Mouse (Mus musculus) limb, embryonic 12.5 days (tissue): ENCODE data around the gene Nfatc2. TPM values are rescaled to one million over a fixed set of nuclear protein-coding genes. Genes with fewer than 3 reads are reported as not detected.

ENCODE experiments used
- ATAC-seq: fragments of 200-750 bp; cut with Nextera tagmentation; 2 replicates; pipeline ENCODE4 v1.8.0; 2017; ENCODE audit warnings: low read depth, moderate TSS enrichment; ENCODE audit not compliant: insufficient number of reproducible peaks, insufficient read depth, low FRiP score, low TSS enrichment
- H3K27ac ChIP-seq: fragments of 300-500 bp; sonication (generic); 2 replicates; pipeline ENCODE4 v1.5.1; 2016; ENCODE audit warnings: mild to moderate bottlenecking, moderate library complexity
- H3K27me3 ChIP-seq: fragments of 300-500 bp; sonication (generic); 2 replicates; pipeline ENCODE4 v1.6.1; 2016; ENCODE audit warnings: mild to moderate bottlenecking, moderate library complexity
- H3K36me3 ChIP-seq: fragments of 300-500 bp; sonication (generic); 2 replicates; pipeline ENCODE4 v1.6.1; 2016; ENCODE audit warnings: mild to moderate bottlenecking, moderate library complexity
- H3K4me1 ChIP-seq: fragments of 300-500 bp; sonication (generic); replicated peaks from 2 replicates; pipeline ENCODE4 v1.6.1; 2016
- H3K4me2 ChIP-seq: fragments of 300-500 bp; sonication (generic); 2 replicates; pipeline ENCODE4 v1.6.1; 2016; ENCODE audit warnings: mild to moderate bottlenecking, moderate library complexity
- H3K4me3 ChIP-seq: fragments of 300-500 bp; sonication (generic); replicated peaks from 2 replicates; pipeline ENCODE4 v1.5.1; 2016; ENCODE audit warnings: mild to moderate bottlenecking
- H3K9ac ChIP-seq: fragments of 300-500 bp; sonication (generic); replicated peaks from 2 replicates; pipeline ENCODE4 v1.6.1; 2016; ENCODE audit warnings: mild to moderate bottlenecking, moderate library complexity
- H3K9me3 ChIP-seq: fragments of 300-500 bp; sonication (generic); 2 replicates; pipeline ENCODE4 v1.6.1; 2016; ENCODE audit warnings: mild to moderate bottlenecking, moderate library complexity
- WGBS: fragments of 180-500 bp; shearing (Covaris S2); methylation state at CpG from one replicate; pipeline ENCODE4 v1.1.7; 2016; 5-methylcytosine and 5-hydroxymethylcytosine counted together
- polyA plus RNA-seq: library from polyadenylated mRNA; unstranded; fragments of >200 nt; fragmentation: Nextera tagmentation; extraction: Ambion mirVana; gene quantifications from 2 replicates; pipeline ENCODE4 v1.2.1, GENCODE M21; 2016

Nfatc2 gene
- polyA plus RNA-seq, 1 experiment from 2014 or later, result 5.3 TPM

- no peak overlapping the region for H3K27ac ChIP-seq
- 89% methylated on average over 5 of the region's 5 CpGs for WGBS
Observed at GRCm38 (mm10) chr2:168465646-168466045, 135.8 kb downstream of the Nfatc2 start.

GRCm38 (mm10) chr2:168461865-168462264 lies 139.6 kb downstream of the Nfatc2 start:
- Histone ChIP-seq H3K9ac (no peak overlapping the region; the same call in 1 of the 2 replicates), H3K27me3 (no peaks in the 10 kb centered on the region), H3K4me1 (peaks cover 21% of the 10 kb centered on the region), H3K4me2 (no peak overlapping the region), H3K4me3 (no peak overlapping the region), H3K27ac (peak overlapping the region; percentile 78), H3K9me3 (no peaks in the 10 kb centered on the region), H3K36me3 (no peaks in the 10 kb centered on the region)
- no peak for ATAC-seq
- WGBS, result 62% methylated on average over 9 of the region's 9 CpGs

More at GRCm38 (mm10) chr2:168465646-168466045, 135.8 kb downstream of the Nfatc2 start:
- H3K36me3 ChIP-seq, result no peaks in the 10 kb centered on the region
- H3K4me2 ChIP-seq, result no peak overlapping the region
- H3K9me3 ChIP-seq, result no peaks in the 10 kb centered on the region
- peaks cover 18% of the 10 kb centered on the region for H3K4me1 ChIP-seq
- no peak overlapping the region for H3K9ac ChIP-seq
- peaks cover 8% of the 10 kb centered on the region for H3K27me3 ChIP-seq
- no peak for ATAC-seq
- no peak overlapping the region for H3K4me3 ChIP-seq

GRCm38 (mm10) chr2:168459627-168460026 lies 141.8 kb downstream of the Nfatc2 start:
- Histone ChIP-seq H3K27me3 (no peaks in the 10 kb centered on the region), H3K4me3 (no peak overlapping the region), H3K27ac (no peak overlapping the region), H3K36me3 (no peaks in the 10 kb centered on the region), H3K9ac (no peak overlapping the region), H3K4me1 (peaks cover 21% of the 10 kb centered on the region), H3K4me2 (no peak overlapping the region), H3K9me3 (no peaks in the 10 kb centered on the region)
- WGBS, result 71% methylated on average over 5 of the region's 5 CpGs
- ATAC-seq, result no peak

DNA sequence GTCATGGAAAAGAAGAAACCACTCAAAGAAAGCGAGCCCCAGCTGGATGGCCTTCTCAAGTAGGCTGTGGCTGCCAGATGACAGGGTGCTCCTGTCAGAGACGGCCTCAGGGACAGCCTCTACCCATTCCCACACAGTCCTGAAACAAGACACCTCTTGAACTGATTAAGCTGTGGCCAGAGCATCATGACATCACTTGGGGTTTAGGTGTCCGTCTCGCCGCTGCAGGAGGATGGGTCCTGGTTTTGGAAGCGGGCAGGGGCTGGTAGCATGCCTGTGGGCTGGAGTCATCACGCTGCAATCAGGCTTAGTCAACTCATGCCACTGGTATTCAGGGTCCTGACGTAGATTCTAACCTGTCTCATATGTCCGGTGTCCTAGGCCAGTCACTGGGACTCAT lies 142.9 kb downstream of the Nfatc2 start:
- Histone ChIP-seq H3K9ac (no peak overlapping the region), H3K9me3 (no peaks in the 10 kb centered on the region), H3K4me2 (no peak overlapping the region), H3K27ac (no peak overlapping the region), H3K27me3 (no peaks in the 10 kb centered on the region), H3K4me3 (no peak overlapping the region), H3K36me3 (no peaks in the 10 kb centered on the region), H3K4me1 (peaks cover 21% of the 10 kb centered on the region)
- WGBS, result 68% methylated on average over 9 of the region's 9 CpGs
- no peak for ATAC-seq

- peak overlapping the region; percentile 34 for H3K4me2 ChIP-seq
- no peaks in the 10 kb centered on the region for H3K9me3 ChIP-seq
- H3K9ac ChIP-seq, result no peak overlapping the region
- peak overlapping the region; percentile 78 for H3K27ac ChIP-seq
- no peak for ATAC-seq
- 44% methylated on average over 30 of the region's 30 CpGs for WGBS
- H3K4me3 ChIP-seq, result no peak overlapping the region
- H3K36me3 ChIP-seq, result no peaks in the 10 kb centered on the region
- H3K4me1 ChIP-seq, result peaks cover 30% of the 10 kb centered on the region
- H3K27me3 ChIP-seq, result 0 out of 2 replicates have a peak, but pooled peaks cover 3% of the 10 kb centered on the region
Observed at GRCm38 (mm10) chr2:168451714-168452708, 149.4 kb downstream of the Nfatc2 start.

GRCm38 (mm10) chr2:168450977-168451376 lies 150.5 kb downstream of the Nfatc2 start:
- Histone ChIP-seq H3K9ac (no peak overlapping the region), H3K36me3 (no peaks in the 10 kb centered on the region), H3K4me1 (peaks cover 30% of the 10 kb centered on the region), H3K4me2 (no peak overlapping the region), H3K27ac (no peak overlapping the region), H3K27me3 (0 out of 2 replicates have a peak, but pooled peaks cover 3% of the 10 kb centered on the region), H3K4me3 (no peak overlapping the region), H3K9me3 (no peaks in the 10 kb centered on the region)
- no peak for ATAC-seq
- 14% methylated on average over 3 of the region's 3 CpGs for WGBS

DNA sequence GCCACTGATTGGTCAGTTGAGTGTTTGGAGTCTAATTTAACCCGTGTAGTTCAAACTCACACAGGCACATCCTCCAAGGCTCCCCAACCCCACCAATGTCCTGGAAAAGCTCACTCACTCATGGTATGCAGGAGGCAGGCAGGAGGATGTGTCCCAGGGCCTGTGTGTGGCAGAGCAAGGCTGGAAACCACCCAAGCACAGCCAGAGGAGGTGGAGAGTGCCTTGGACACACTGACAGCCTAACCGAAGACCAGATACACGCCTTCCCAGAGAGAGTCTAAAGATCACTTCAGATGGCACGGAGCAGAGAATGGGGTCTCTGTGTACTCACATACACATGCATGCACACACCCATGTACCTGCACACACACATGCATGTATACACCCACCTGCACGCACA lies 153.4 kb downstream of the Nfatc2 start:
- Histone ChIP-seq H3K4me2 (no peak overlapping the region), H3K4me1 (peaks cover 36% of the 10 kb centered on the region), H3K27ac (no peak overlapping the region), H3K4me3 (no peak overlapping the region), H3K36me3 (no peaks in the 10 kb centered on the region), H3K27me3 (0 out of 2 replicates have a peak, but pooled peaks cover 7% of the 10 kb centered on the region), H3K9ac (no peak overlapping the region), H3K9me3 (no peaks in the 10 kb centered on the region)
- ATAC-seq, result no peak
- 54% methylated on average over 5 of the region's 5 CpGs for WGBS

GRCm38 (mm10) chr2:168447601-168448000 lies 153.9 kb downstream of the Nfatc2 start:
- WGBS, result 20% methylated on average over 4 of the region's 4 CpGs
- Histone ChIP-seq H3K27me3 (0 out of 2 replicates have a peak, but pooled peaks cover 7% of the 10 kb centered on the region), H3K36me3 (no peaks in the 10 kb centered on the region), H3K9me3 (no peaks in the 10 kb centered on the region), H3K4me1 (peaks cover 32% of the 10 kb centered on the region), H3K4me2 (peak overlapping the region; percentile 31; the same call in 1 of the 2 replicates), H3K27ac (no peak overlapping the region), H3K9ac (0 out of 2 replicates have a peak overlapping the region, but pooled peaks have one; percentile 19), H3K4me3 (no peak overlapping the region)
- no peak for ATAC-seq

DNA sequence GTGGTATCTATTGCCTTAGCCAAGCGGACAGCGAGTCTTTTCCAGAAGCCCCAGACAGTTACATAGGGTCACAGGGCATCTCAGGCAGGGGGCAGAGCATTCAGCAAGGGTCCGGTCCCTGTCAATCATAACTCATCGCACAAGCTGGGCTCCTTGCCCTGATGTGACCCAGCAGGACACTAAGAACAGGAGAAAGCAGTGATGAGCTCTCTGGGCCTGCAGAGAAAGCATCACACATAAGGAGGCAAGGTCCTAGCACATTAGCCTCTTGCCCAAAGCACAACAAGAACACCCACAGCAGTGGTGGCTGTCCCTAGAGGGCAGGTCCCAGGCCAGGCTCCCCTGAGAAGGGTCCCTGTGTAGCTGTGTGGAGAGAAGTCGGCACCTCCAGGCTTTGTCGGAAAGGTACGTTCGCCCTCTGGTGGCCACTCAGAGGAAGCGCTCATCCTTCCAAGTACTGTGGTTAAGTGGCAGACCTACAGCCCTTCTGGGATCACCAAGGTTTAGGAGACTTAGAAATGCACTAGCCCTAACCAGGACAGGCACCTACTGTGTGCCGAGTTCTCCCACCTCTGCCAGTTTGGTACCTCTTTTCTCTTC lies 156.1 kb downstream of the Nfatc2 start:
- no peak overlapping the region for H3K9ac ChIP-seq
- H3K36me3 ChIP-seq, result no peaks in the 10 kb centered on the region
- H3K4me3 ChIP-seq, result no peak overlapping the region
- H3K27me3 ChIP-seq, result 0 out of 2 replicates have a peak, but pooled peaks cover 7% of the 10 kb centered on the region
- H3K4me1 ChIP-seq, result peaks cover 19% of the 10 kb centered on the region
- peak; percentile 69; the same call in 1 of the 2 replicates for ATAC-seq
- no peak overlapping the region for H3K4me2 ChIP-seq
- no peak overlapping the region for H3K27ac ChIP-seq
- H3K9me3 ChIP-seq, result peaks cover 9% of the 10 kb centered on the region; the same call in 1 of the 2 replicates
- 34% methylated on average over 10 of the region's 10 CpGs for WGBS

- Histone ChIP-seq H3K9me3 (peaks cover 12% of the 10 kb centered on the region; the same call in 1 of the 2 replicates), H3K36me3 (no peaks in the 10 kb centered on the region), H3K27me3 (0 out of 2 replicates have a peak, but pooled peaks cover 4% of the 10 kb centered on the region), H3K4me3 (no peak overlapping the region), H3K9ac (no peak overlapping the region), H3K4me1 (peaks cover 27% of the 10 kb centered on the region), H3K27ac (no peak overlapping the region), H3K4me2 (no peak overlapping the region)
- no peak for ATAC-seq
- WGBS, result 9% methylated on average over 8 of the region's 8 CpGs
Observed at GRCm38 (mm10) chr2:168444126-168444525, 157.3 kb downstream of the Nfatc2 start.

- H3K27ac ChIP-seq, result no peak overlapping the region
- no peaks in the 10 kb centered on the region for H3K36me3 ChIP-seq
- no peak overlapping the region for H3K9ac ChIP-seq
- peaks cover 12% of the 10 kb centered on the region; the same call in 1 of the 2 replicates for H3K9me3 ChIP-seq
- 93% methylated on average over 12 of the region's 12 CpGs for WGBS
- H3K4me1 ChIP-seq, result peaks cover 21% of the 10 kb centered on the region
- 0 out of 2 replicates have a peak, but pooled peaks cover 4% of the 10 kb centered on the region for H3K27me3 ChIP-seq
- no peak for ATAC-seq
- no peak overlapping the region for H3K4me2 ChIP-seq
- H3K4me3 ChIP-seq, result no peak overlapping the region
Observed at GRCm38 (mm10) chr2:168441494-168441893, 160.0 kb downstream of the Nfatc2 start.
